Mouse (Mus musculus) kidney, postnatal 25 days (tissue): ENCODE measurements around the gene Otof.

Source experiments
- DNase-seq, 2 experiments: peaks; one replicate each; pipeline ENCODE4 v3.0.0; 2021; ENCODE audit warnings: mixed read lengths in 2 of 2

The Otof gene

GRCm38 (mm10) chr5:30423572-30424244 lies 38.0 kb downstream of the Otof start:
- peak; percentile 20 to 59 for DNase-seq

GRCm38 (mm10) chr5:30423121-30423520 lies 38.6 kb downstream of the Otof start:
- no peak for DNase-seq

- DNase-seq = no peak
Observed at GRCm38 (mm10) chr5:30416665-30417064, 45.1 kb downstream of the Otof start.

- DNase-seq = no peak
Observed at GRCm38 (mm10) chr5:30415876-30416275, 45.9 kb downstream of the Otof start.

GRCm38 (mm10) chr5:30415381-30415780 lies 46.4 kb downstream of the Otof start:
- no peak for DNase-seq

- DNase-seq = peak; percentile 32 to 57
Observed at GRCm38 (mm10) chr5:30411524-30411923, 50.2 kb downstream of the Otof start.

- no peak for DNase-seq
Observed at GRCm38 (mm10) chr5:30406876-30407275, 54.9 kb downstream of the Otof start.

GRCm38 (mm10) chr5:30401165-30401564 lies 60.6 kb downstream of the Otof start:
- DNase-seq = no peak

GRCm38 (mm10) chr5:30400521-30400920 lies 61.2 kb downstream of the Otof start:
- no peak for DNase-seq

GRCm38 (mm10) chr5:30391473-30391872 lies 70.3 kb downstream of the Otof start:
- DNase-seq = peak; percentile 61 to 78

GRCm38 (mm10) chr5:30389836-30390235 lies 71.9 kb downstream of the Otof start:
- DNase-seq = no peak

- DNase-seq = no peak
Observed at GRCm38 (mm10) chr5:30387726-30388125, 74.0 kb downstream of the Otof start.

- DNase-seq = no peak
Observed at GRCm38 (mm10) chr5:30382876-30383275, 78.9 kb downstream of the Otof start.

- DNase-seq = no peak
Observed at GRCm38 (mm10) chr5:30369426-30369825, 92.3 kb downstream of the Otof start.

- no peak for DNase-seq
Observed at GRCm38 (mm10) chr5:30367405-30367804, 94.3 kb downstream of the Otof start.

- no peak for DNase-seq
Observed at GRCm38 (mm10) chr5:30358436-30359099, 103.2 kb downstream of the Otof start.

GRCm38 (mm10) chr5:30356647-30357046 lies 105.1 kb downstream of the Otof start:
- DNase-seq = no peak

- DNase-seq = no peak
Observed at GRCm38 (mm10) chr5:30355559-30356159, 106.1 kb downstream of the Otof start.

GRCm38 (mm10) chr5:30355114-30355513 lies 106.6 kb downstream of the Otof start:
- no peak for DNase-seq

- no peak for DNase-seq
Observed at GRCm38 (mm10) chr5:30353605-30354004, 108.1 kb downstream of the Otof start.

GRCm38 (mm10) chr5:30343886-30344285 lies 117.8 kb downstream of the Otof start:
- DNase-seq = no peak

- DNase-seq = peak; percentile 70 to 74
Observed at GRCm38 (mm10) chr5:30343107-30343506, 118.6 kb downstream of the Otof start.

- no peak for DNase-seq
Observed at GRCm38 (mm10) chr5:30342601-30343015, 119.1 kb downstream of the Otof start.
